Mouse (Mus musculus): Measurements from ENCODE around the gene Ssxb2. TPM values are rescaled to one million over a fixed set of nuclear protein-coding genes. Genes with fewer than 3 reads are reported as not detected.
"Not testable (repeated sequence)": the region's sequence is repeated elsewhere in the genome, so short reads cannot be mapped to it uniquely, and the experiment has no call there.

Gene Ssxb2
- polyA plus RNA-seq (2012; rRNA removed): not detected in 2 replicates

GRCm38 (mm10) chrX:8461626-8462025 is at the start of gene Ssxb2:
Gene Ssxb2, minus strand, starts transcription at chrX:8461726.
- not testable (repeated sequence) for H3K4me3 ChIP-seq (ENCODE audit: insufficient read depth, low read length); H3K27ac ChIP-seq (ENCODE audit: insufficient read depth, low read length); H3K4me1 ChIP-seq (ENCODE audit: control insufficient read depth, insufficient read depth, low read length)

DNA sequence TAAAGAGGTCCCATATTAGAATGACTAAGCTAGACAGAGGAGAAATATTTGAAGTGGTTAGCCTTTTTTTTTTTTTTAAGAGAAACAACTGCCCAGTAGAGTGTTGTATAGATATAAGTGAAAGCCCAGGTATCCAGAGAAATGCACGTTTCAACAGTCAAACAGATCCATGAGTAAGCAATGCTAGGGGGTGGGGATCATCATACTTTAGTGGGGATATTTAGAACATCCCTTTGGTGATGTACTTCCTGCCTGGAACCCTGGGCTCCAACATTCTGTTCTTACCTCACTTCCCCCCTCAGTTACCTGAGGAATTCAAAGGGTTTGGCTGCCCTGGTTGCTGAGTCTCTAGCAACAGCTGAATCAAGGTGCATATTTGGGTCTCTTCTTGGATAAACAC is 48.5 kb downstream of the Ssxb2 start, which contains the start of gene Ssxb1:
Gene Ssxb1, plus strand, starts transcription at position 301 of the 400 bp plus-strand sequence.
- H3K27ac ChIP-seq (ENCODE audit: insufficient read depth, low read length); H3K4me3 ChIP-seq (ENCODE audit: insufficient read depth, low read length); H3K4me1 ChIP-seq (ENCODE audit: control insufficient read depth, insufficient read depth, low read length): not testable (repeated sequence)

Other genes starting within 250 kb of the Ssxb2 start
- 32.0 and 34.2 TPM in 2 replicates for gene Ftsj1, start 209.3 kb downstream of the Ssxb2 start, polyA plus RNA-seq (2012; rRNA removed)
- 9.8 and 11.1 TPM in 2 replicates for gene Slc38a5, start 190.6 kb downstream of the Ssxb2 start, polyA plus RNA-seq (2012; rRNA removed)
- not detected in 2 replicates for gene Ssxb10, start 134.3 kb downstream of the Ssxb2 start, polyA plus RNA-seq (2012; rRNA removed)
- gene Ssxb9, start 94.7 kb downstream of the Ssxb2 start, polyA plus RNA-seq (2012; rRNA removed): not detected in 2 replicates
- gene Ssxb1, start 48.4 kb downstream of the Ssxb2 start, polyA plus RNA-seq (2012; rRNA removed): not detected in 2 replicates
- not detected in 2 replicates for gene Gm14459, start 63.2 kb upstream of the Ssxb2 start, polyA plus RNA-seq (2012; rRNA removed)
- gene Ssxb6, start 86.5 kb upstream of the Ssxb2 start, polyA plus RNA-seq (2012; rRNA removed): not detected in 2 replicates
- not detected in 2 replicates for gene Ssxb3, start 130.1 kb upstream of the Ssxb2 start, polyA plus RNA-seq (2012; rRNA removed)
- not detected in 2 replicates for gene Ssxb8, start 229.1 kb upstream of the Ssxb2 start, polyA plus RNA-seq (2012; rRNA removed)